Mouse (Mus musculus) brain, embryonic 14.5 days (tissue): ENCODE measurements at regions not wholly inside any gene's neighbourhood (a gene's known extent, or its start where the extent isn't known, plus 50 kb on each side); places are given as distances from the start of the nearest gene placed in this dataset.

ENCODE experiments used
- CTCF ChIP-seq: fragments of 200-500 bp; IDR thresholded peaks from 2 replicates; pipeline ENCODE4 v1.5.1; 2012; ENCODE audit warnings: inconsistent platforms, mild to moderate bottlenecking, moderate library complexity, borderline replicate concordance; ENCODE audit not compliant: insufficient read depth, insufficient read length; ENCODE audit errors: extremely low read depth
- POLR2A ChIP-seq: fragments of 200-500 bp; IDR thresholded peaks from 2 replicates; pipeline ENCODE4 v1.6.1; 2012; ENCODE audit warnings: mild to moderate bottlenecking, inconsistent platforms, borderline replicate concordance; ENCODE audit not compliant: poor library complexity, insufficient read depth, insufficient read length, severe bottlenecking; ENCODE audit errors: extremely low read depth

- no peak for TF ChIP-seq CTCF
- no peak for TF ChIP-seq POLR2A
Observed at GRCm38 (mm10) chr19:15457793-15458192, 489.3 kb downstream of the Psat1 start.
